Mouse (Mus musculus) frontal cortex, adult 2 months (tissue): ENCODE measurements around the gene Zfp870. TPM values are rescaled to one million over a fixed set of nuclear protein-coding genes. Genes with fewer than 3 reads are reported as not detected.

Experiments used
- DNase-seq, 2 experiments: peaks; one replicate each; pipeline ENCODE4 v3.0.0; 2022; ENCODE audit warnings: low spot score in 1 of 2; ENCODE audit errors: extremely low spot score in 1 of 2
- polyA plus RNA-seq: library from polyadenylated mRNA; depleted of rRNA; stranded (reverse); fragments of >200 nt; gene quantifications from 2 replicates; pipeline ENCODE4 v1.2.3, GENCODE M21; 2012; rRNA removed

The Zfp870 gene
- 5.7 TPM in 2 replicates for polyA plus RNA-seq

DNA sequence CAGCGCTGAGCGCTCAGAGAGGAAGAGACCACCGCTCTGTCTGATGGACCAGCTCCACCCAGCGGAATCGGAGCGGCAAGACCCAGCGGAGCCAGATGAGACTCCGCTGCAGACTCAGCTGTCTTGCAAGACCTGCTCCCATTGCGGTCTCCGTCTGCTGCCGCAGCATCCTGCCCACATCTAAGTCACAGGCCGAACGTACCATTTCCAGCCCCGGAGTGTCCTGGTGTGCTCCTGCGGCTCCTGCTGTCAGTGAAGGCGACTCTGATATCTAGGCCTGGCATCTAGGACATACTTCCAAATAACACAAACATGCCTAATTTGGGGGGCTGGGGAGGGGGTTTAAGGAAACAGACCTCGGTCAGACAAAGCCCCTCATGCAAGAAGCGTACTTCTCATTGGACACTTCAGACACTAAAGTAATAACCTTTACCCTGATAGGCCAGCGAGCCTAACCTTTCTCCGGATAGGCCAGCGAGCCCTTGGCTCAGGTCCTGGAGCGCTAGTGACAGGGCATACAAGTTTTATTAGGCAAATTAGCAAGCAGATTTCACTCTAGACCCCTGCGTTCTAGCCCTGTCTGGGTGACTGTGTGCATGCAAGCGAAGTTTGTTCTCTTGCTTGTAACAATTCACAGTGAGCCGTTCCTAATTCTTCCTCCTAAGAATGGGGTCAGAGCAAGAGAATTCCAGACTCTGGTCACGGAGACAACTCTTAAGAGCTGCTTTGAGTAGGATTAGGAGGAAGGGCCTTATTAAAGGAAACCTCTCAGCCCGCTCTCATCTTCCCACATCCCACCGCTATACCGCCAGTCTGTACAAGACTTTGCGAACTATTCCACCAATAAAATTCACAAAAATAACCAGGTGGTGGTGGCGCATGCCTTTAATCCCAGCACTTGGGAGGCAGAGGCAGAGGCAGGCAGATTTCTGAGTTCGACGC is at the start of gene Zfp870:
TSS of gene Zfp870 (minus strand) at position 404 of the 942 bp plus-strand sequence.
- DNase-seq, result peak; percentile 89 to 97

DNA sequence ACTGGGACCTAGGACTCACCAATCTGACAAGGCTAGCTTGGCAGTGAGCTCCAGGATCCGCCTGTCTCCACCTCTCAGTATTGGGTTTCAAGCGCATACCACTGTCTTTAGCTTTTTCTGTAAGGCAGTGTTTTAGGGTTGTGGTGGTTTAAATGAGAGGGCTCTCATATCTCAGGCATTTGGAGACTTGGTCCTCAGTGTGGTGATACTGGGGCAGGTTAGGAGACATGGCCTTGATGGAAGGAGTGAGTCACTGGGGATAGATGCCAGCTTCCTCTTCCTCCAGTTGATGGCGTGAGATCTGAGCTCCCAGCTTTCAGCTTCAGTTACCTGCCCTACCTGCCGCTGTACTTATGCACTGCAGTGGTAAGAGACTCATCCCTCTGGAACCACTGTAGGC is 48.4 kb upstream of the Zfp870 start:
- no peak for DNase-seq

DNA sequence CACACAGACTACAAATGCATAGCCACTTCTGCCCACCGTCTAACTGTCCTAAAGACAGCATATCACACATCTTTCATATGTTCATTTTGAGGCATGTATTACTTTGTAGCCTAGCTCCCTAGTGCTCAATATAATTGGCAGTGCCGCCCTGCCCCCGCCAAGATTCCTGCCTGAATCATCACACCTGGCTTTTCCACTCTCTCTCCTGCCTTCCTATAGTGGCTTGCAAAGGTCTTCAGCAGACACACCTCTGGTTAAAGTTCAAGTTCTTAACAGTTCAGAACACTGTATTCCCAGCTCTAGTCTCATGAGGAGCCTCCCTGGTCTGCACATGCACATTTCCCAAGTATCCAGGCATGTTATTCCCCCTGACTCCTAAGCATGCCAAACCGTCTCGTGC is 36.4 kb upstream of the Zfp870 start:
- no peak for DNase-seq

DNA sequence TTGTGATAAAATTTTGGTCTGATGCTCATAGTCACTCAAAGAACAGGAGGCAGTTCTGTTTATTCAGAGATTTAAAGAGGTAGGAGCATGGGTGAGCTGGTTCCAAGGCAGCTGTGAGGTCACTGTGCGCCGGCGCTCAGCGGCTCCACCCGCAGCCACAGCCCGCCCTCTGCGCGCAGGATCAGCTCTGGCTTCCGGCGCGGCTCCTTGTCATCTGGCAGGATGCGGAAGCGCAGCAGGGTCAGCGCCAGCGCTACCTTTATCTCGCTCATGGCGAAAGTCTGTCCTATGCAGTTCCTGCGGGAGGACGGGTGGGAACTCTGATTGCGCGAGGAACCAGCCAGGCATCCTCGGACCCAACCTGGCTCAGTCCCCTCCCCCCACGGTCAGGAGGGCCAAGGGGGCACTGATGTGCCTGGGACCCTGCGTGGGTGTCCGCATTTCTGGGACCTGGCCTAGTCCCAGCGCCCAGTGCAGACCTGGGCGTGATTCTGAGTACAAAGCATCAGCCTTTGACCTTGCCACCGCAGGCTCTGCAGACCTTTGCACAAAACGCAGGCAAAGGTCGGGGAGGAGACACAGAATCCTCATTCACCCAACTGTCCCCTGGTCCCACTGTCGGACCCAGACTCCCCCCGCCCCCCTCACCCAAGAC is 33.3 kb upstream of the Zfp870 start:
- DNase-seq, result peak; percentile 35 to 75

DNA sequence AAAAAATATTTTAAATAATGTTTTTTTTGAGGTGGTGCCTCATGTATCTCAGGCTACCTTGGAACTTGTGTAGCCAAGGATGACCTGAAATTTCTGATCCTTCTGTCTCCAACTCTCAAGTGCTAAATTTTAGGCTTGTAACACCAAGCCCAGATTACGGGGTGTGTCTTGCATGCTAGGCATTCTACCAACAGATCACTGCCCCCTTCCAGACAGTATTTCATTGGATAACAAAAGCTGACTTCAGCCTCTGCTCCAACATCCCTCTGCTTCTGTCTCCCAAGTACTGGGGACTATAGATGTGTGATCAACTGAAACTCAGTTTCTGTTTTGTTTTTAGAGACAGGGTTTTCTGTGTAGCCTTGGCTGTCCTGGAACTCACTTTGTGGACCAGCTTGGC is 32.2 kb upstream of the Zfp870 start:
- no peak for DNase-seq

DNA sequence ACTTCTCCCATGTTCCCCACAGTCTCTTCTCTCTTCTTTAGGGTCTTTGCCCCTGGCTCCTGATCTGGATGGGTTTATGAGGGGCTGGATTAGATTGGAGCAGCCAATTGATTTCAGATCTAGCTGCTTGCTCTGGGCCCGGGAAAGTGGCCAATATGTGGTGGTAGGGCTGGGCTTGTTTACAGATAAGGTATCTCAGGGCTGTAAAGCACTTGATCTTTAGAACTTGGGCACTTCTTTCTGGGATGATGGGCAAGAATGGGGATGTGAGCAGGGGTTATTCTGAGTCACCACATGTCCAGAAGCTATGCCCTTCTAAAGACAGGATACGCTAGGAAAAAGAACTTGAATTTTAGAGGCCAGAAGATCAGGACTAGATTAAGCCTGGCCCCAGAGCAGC is 27.7 kb upstream of the Zfp870 start:
- DNase-seq, result no peak

DNA sequence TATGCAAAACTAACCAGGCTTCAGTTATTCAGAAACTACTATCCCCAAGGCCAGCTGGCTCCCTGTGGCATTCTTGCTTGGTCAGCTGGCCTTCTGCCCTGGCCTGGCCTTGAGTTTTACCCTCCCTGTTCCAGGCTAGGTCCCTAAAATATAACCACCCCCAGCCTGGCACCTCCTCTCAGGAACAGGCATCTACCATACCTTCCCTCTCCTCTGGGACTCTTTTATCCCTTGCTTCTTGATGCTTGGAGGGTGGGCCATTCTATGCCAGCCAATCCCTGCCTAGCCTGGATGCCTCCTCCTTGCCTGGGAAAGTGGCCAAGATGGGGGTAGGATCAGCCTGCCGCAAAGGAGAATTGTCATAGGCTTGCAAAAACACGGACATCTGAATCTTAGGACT is 25.7 kb upstream of the Zfp870 start, which contains the start of gene Cyp4f14:
TSS of gene Cyp4f14 (minus strand) at position 212 of the 400 bp plus-strand sequence.
- peak in 1 of 2 experiments; percentile 14 for DNase-seq

DNA sequence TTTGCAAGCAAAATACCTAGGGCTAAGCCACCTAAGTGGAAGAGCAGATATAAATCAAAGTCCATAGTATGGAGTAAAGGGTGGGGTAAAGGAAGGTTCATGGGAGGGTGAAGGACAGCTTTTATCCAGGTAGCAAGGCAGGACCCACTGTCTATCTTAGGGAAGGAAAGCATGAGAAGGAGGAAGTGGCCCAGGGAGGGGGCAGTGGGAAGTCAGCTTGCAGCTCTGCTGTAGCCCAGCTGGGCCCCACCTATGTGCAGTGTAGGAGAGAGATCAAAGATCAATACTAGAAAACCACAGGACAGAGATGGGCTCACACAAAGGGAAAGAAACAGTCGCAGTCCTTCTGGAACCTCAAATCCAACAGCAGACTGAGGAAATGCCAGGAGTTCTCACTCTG is 24.6 kb upstream of the Zfp870 start:
- DNase-seq, result no peak

DNA sequence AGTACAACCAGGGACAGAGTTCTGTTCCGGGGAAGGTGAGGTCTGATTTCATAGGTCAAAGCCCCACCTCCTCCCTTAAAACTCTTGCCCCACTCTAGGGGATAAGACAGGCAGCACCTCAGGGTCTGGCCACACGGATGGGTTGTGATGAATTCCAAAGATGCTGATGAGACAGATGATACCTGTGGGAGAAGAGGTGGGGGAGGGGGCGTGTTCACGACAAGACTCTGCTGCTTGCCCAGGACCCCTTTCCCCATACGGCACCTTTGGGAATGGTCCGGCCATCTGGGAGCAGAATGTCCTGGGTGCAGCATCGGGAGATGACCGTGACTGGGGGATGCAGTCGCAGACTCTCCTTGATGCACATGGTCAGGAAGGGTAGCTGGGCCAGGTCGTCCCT is 14.7 kb upstream of the Zfp870 start:
- DNase-seq, result no peak

DNA sequence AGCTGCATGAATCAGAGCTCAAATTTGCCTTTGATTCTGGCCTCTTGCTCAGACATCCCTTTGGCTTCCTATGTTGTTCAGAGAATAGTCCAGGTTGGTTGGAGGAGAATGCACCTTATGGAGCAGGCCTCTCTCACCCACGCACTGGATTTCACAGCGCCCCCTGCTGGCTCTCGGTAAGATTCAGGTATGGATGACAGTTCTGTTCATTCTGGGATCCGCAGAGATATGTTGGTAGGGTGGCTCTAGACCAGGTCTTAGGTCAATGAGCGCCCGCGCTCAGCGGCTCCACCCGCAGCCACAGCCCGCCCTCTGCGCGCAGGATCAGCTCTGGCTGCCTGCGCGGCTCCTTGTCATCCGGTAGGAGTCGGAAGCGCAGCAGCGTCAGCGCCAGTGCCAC is 13.8 kb upstream of the Zfp870 start:
- DNase-seq, result peak in 1 of 2 experiments; percentile 39

DNA sequence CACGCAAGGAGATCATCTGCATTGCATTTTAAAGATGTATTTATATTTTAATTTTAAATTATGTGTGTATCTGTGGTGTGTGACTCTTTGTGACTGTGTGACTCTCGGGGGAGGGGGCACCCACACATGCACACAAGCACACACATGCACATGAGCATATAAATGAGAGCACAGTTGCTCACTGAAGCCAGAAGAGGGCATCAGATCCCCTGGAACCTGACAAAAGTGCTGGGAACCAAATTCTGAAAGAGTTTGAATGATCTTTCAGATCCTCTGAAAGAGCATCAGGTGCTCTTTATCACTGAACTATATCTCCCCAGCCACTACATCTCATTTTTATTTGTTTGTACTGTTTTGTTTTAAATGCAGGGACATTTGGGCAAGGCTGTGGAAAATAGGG is 13.0 kb upstream of the Zfp870 start:
- DNase-seq, result no peak

DNA sequence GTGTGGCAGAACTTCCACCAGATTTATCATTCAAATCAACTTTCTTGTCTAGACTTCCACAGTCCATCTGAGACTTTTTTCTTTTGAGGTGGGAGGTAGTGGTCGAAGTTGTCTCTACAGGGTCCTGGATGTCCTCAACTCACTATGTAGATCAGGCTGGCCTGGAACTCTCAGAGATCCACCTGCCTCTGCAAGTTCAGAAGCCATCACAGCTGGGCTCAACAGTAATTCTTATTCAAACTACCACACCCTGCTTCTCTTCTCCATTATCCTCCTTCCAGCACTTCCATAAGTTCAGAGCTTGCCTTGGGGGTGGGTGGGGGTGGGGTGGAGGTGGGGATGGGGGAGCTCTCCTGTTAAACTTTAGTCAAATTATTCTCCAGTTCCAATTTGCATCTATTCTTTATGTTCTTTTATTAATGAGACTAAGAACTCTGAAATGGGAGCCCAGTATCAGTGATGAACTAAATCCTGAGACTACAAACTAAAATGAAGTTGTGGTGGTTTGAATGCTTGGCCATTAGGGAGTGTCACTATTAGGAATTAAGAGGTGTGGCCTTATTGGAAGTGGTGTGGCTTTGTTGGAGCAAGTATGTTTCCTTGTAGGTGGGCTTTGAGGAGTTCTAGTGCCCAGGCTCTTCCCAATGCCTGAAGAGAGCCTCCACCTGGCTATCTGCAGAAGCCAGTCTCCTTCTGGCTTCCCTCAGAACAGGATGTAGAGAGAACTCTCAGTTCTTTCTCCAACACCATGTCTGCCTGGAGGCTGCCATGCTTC is 10.5 kb upstream of the Zfp870 start:
- DNase-seq, result no peak

DNA sequence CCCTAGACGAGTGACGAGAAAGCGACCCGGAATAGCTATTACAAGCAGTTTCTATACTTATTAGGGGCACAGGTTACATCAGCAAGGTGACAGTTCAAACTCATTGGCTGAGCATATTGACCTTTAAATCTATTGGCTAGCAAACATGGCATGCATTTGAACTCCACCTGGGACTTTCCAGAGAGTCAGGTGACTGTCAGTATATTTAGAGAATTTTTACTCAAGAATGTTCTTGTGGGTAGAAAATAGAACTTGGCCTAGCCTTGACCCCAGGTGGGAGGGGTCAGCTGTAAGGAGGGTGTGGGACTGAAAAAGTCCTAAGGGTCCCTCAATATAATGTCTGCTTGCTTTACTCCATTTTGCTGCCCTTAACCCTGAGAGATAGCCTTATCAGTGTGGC is 4.0 kb upstream of the Zfp870 start:
- no peak for DNase-seq

DNA sequence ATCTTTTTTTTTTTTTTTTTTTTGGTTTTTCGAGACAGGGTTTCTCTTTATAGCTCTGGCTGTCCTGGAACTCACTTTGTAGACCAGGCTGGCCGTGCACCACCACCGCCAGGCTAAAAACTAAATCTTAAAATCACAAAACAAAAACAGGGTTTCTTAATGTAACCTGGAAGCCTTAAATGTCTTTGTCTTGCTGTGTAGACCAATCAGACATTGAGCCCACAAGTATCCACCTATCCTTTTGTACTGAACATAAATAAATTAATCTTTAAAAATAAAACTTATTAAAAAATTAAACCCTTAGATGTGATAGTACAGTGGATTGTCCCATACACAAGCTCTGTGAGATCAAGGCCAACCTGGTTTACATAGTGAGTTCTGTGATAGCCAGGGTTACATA is 2.5 kb upstream of the Zfp870 start:
- DNase-seq, result no peak

DNA sequence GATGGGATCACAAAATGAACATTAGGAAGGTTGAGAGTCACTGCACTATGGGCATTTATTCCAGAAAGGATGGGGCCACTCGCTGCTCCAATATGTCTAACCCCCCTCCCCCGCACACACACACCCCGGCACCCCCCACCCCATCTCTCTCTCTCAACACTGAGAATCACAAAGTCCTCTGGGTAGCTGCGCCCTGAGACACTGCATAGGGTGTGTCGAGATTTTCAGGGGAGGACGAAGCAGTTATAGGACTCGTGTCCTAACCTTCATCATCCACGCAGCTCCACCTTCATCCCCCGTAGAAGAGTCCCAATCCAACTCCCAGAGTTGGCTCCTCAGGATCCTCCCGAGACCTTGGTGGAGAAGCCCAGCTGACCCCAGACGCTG is 597 bp downstream of the Zfp870 start:
- no peak for DNase-seq

DNA sequence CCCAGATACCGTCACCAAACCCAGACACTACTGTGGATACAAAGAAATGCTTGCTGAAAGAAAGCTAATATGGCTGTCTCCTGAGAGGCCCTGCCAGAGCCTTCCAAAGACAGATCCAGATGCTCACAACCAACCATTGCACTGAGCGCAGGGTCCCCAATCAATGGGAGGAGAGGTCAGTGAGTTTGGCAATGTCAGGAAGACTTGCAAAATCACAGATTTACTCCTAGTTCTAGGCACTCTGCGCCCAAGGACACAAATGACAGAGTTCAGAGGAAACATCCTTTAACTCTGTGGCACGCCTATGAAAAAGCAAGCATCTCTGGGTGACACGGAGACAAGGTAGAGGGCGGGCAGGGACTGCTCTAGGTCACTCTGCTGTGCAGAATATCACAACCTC is 1.8 kb downstream of the Zfp870 start:
- no peak for DNase-seq

DNA sequence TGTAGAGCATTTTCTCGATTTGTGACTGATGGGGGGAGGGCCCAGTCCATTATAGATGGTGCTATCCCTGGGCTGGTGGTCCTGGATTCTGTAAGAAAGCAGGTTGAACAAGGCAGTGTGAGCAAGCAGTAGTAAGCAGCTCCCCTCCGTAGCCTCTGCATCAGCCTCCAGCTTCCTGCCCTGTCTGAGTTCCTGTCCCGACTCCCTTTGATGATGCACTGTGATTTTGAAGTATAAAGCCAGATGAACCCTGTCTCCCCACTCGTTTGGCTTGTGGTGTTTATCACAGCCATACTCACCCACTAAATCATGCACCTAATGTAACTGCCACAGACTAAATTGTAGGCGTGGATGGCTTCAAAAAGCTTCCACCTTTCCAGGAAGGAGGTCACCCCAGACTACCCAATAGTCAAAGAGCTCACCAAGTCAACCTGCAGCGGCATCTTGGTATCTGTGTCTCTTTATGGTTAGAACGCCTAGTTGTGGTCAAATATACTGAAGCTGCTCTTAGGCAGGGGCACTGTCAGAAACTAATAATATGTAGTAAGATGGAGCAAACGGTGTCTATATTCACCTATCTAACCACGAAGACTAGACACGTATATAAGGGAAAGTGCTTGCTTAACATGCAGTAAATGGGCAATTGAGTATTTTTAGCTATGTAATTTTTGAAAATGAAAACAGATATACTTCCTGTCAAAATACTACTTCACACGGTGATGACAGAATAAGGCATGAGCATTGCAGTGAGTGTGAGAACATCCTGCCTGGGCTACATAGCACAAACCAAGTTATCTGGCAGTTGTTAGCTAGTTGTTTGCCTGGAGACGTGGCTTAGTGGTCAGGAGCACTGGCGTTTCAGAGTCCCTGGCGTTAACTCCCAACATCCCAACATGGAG is 10.9 kb downstream of the Zfp870 start:
- DNase-seq, result no peak

DNA sequence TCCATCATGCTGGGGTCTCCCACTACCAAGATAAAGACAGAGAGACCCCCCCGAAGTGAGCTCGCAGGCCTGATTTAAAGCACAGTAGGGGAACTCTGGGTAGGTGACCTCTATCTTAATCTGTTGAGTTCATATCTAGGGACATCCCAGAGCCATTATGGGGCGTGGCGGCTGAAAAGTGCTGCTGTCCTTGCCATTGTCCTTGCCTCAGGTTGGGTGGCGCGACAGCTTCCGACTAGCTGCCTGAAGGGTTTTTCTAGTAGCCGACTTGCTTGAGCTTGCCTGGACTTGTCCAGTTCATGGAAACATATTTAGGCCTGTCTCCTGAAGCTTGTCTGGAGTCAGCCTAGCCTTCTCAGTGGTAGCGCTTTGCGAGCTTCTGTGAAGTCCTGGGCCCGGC is 12.7 kb downstream of the Zfp870 start:
- DNase-seq, result no peak

DNA sequence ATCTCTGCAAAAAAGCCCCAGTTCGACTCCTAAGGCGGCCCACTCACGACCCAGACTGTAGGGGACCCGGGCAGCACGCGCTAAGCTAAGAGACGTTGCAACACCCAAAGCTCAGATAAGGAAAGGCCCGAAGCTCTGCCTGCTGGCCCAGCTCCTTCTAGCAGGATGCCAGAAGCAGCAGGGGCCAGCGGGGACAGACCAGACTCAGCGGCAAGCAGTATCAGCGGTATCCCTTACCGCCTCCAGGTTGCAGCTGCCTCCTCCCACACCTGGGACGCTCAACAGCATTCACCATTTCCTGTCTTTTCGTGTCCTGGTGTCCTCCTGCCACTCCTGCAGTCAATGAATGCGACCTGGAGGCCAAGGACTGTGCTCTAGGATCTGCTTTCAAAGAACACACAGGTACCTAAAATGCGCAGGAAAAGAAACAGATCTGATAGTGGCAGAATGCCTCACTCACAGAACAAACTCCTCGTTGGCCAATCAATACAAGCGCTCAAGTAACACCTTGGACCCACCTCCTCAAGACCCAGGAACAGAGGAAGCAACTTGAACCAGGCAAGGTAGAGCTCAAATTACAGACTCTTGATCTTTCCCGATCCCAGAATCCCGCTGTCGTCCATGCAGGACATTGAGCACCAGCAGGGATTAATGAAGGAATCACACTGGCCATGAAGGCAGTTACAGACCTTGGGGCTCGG is 13.8 kb downstream of the Zfp870 start:
- no peak for DNase-seq
